Mouse (Mus musculus) myocyte (in vitro differentiated cells): ENCODE results near the gene Trp53rka. TPM values are rescaled to one million over a fixed set of nuclear protein-coding genes. Genes with fewer than 3 reads are reported as not detected.

Experiments used
- H3K27me3 ChIP-seq: one replicate; pipeline ENCODE4 v1.6.1; 2011; ENCODE audit not compliant: control insufficient read depth, insufficient read depth, insufficient read length
- H3K36me3 ChIP-seq: one replicate; pipeline ENCODE4 v1.6.1; 2011; ENCODE audit not compliant: control insufficient read depth, insufficient read depth
- H3K4me2 ChIP-seq: one replicate; pipeline ENCODE4 v1.6.1; 2011; ENCODE audit warnings: low read depth, control low read depth
- H3K4me3 ChIP-seq: one replicate; pipeline ENCODE4 v1.5.1; 2011; ENCODE audit warnings: mild to moderate bottlenecking, control low read depth, moderate library complexity
- H3K79me2 ChIP-seq: one replicate; pipeline ENCODE4 v1.6.1; 2011; ENCODE audit not compliant: control insufficient read depth, insufficient read depth
- H3ac ChIP-seq: one replicate; pipeline ENCODE4 v1.6.1; 2011; ENCODE audit not compliant: control insufficient read depth, insufficient read length
- CEBPB ChIP-seq: IDR thresholded peaks from 2 replicates; pipeline ENCODE4 v1.6.1; 2011; ENCODE audit warnings: mild to moderate bottlenecking, moderate library complexity; ENCODE audit not compliant: poor library complexity, insufficient read depth, severe bottlenecking
- E2F4 ChIP-seq: IDR thresholded peaks from one replicate; pipeline ENCODE4 v1.6.1; 2011; ENCODE audit warnings: mild to moderate bottlenecking, control low read depth, moderate library complexity; ENCODE audit not compliant: insufficient read depth
- MAX ChIP-seq: IDR thresholded peaks from one replicate; pipeline ENCODE4 v1.6.1; 2011; ENCODE audit warnings: low read depth, mild to moderate bottlenecking, control low read depth
- MYOD1 ChIP-seq, 3 experiments: IDR thresholded peaks; one replicate each; pipeline ENCODE4 v1.6.1; 2011; ENCODE audit warnings: control low read depth in 2 of 3, low read depth in 2 of 3, mild to moderate bottlenecking in 2 of 3, moderate library complexity in 1 of 3; ENCODE audit not compliant: insufficient read length in 2 of 3, control insufficient read depth in 1 of 3
- MYOG ChIP-seq, 3 experiments: IDR thresholded peaks; one replicate each; pipeline ENCODE4 v1.6.1; 2011; ENCODE audit warnings: control low read depth in 2 of 3, low read depth in 2 of 3, mild to moderate bottlenecking in 2 of 3; ENCODE audit not compliant: insufficient read length in 2 of 3, control insufficient read depth in 1 of 3, insufficient read depth in 1 of 3
- POLR2A ChIP-seq: IDR thresholded peaks from one replicate; pipeline ENCODE4 v1.6.1; 2011; ENCODE audit warnings: low read depth, mild to moderate bottlenecking, control low read depth, moderate library complexity; ENCODE audit not compliant: insufficient read length
- POLR2AphosphoS2 ChIP-seq: IDR thresholded peaks from one replicate; pipeline ENCODE4 v1.6.1; 2011; ENCODE audit warnings: low read depth, control low read depth; ENCODE audit not compliant: insufficient read length
- REST ChIP-seq: IDR thresholded peaks from one replicate; pipeline ENCODE4 v1.6.1; 2011; ENCODE audit warnings: mild to moderate bottlenecking, control low read depth, moderate library complexity; ENCODE audit not compliant: insufficient read depth, insufficient read length
- SRF ChIP-seq: IDR thresholded peaks from one replicate; pipeline ENCODE4 v1.6.1; 2011; ENCODE audit warnings: low read depth; ENCODE audit not compliant: control insufficient read depth, insufficient read length
- TCF12 ChIP-seq: IDR thresholded peaks from one replicate; pipeline ENCODE4 v1.6.1; 2011; ENCODE audit warnings: mild to moderate bottlenecking, control low read depth; ENCODE audit not compliant: poor library complexity, insufficient read depth, severe bottlenecking
- TCF3 ChIP-seq: IDR thresholded peaks from one replicate; pipeline ENCODE4 v1.6.1; 2011; ENCODE audit warnings: low read depth, control low read depth; ENCODE audit not compliant: insufficient read length
- USF1 ChIP-seq: IDR thresholded peaks from one replicate; pipeline ENCODE4 v1.6.1; 2011; ENCODE audit warnings: low read depth, mild to moderate bottlenecking, control low read depth, moderate library complexity
- polyA plus RNA-seq: library from polyadenylated mRNA; unstranded; fragments of >200 nt; fragmentation: generic; extraction: Trizol; gene quantifications from one replicate; pipeline ENCODE4 v1.2.1, GENCODE M21; 2012; ENCODE audit warnings: missing spikeins

Gene Trp53rka
- polyA plus RNA-seq, 1 experiment, result 19.7 TPM

DNA sequence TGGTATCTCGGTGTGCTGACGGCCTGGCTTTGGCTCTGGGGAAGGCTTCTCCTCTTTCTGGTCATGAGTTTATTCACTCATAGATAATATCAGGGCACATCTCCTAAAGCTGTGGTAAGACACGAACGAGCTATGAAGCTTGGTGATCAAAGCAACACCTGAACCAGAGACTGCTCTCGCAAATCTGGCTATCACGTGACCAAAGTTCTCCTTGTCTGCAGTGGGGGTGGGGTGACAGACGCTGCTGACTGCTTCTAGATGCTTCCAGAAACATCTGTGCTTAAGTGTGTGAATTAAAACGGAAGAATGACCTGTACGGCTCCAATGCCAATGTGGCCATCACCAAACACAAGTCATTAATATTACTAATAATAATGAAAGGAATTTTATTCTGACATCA is 16.6 kb upstream of the Trp53rka start:
- H3K4me3 ChIP-seq, result no peak overlapping the region
- no peak for TF ChIP-seq REST
- TF ChIP-seq MYOD1 (IDR thresholded peaks at IDR 0.05; ENCODE audit: control insufficient read depth in 1 of 3, insufficient read length in 2 of 3, low read depth in 2 of 3), result no peak
- no peak for TF ChIP-seq TCF3
- TF ChIP-seq POLR2A, result no peak
- TF ChIP-seq CEBPB, result no peak
- no peak for TF ChIP-seq TCF12
- TF ChIP-seq E2F4, result no peak
- no peak for TF ChIP-seq USF1
- TF ChIP-seq POLR2AphosphoS2, result no peak
- TF ChIP-seq MAX, result no peak
- no peak for TF ChIP-seq SRF
- TF ChIP-seq MYOG (IDR thresholded peaks at IDR 0.05; ENCODE audit: control insufficient read depth in 1 of 3, insufficient read depth in 1 of 3, insufficient read length in 2 of 3, low read depth in 2 of 3), result no peak
- peaks cover 34% of the 10 kb centered on the region for H3K27me3 ChIP-seq
- H3K36me3 ChIP-seq, result no peaks in the 10 kb centered on the region
- no peak overlapping the region for H3K4me2 ChIP-seq
- H3ac ChIP-seq, result no peak overlapping the region
- H3K79me2 ChIP-seq, result no peaks in the 10 kb centered on the region

DNA sequence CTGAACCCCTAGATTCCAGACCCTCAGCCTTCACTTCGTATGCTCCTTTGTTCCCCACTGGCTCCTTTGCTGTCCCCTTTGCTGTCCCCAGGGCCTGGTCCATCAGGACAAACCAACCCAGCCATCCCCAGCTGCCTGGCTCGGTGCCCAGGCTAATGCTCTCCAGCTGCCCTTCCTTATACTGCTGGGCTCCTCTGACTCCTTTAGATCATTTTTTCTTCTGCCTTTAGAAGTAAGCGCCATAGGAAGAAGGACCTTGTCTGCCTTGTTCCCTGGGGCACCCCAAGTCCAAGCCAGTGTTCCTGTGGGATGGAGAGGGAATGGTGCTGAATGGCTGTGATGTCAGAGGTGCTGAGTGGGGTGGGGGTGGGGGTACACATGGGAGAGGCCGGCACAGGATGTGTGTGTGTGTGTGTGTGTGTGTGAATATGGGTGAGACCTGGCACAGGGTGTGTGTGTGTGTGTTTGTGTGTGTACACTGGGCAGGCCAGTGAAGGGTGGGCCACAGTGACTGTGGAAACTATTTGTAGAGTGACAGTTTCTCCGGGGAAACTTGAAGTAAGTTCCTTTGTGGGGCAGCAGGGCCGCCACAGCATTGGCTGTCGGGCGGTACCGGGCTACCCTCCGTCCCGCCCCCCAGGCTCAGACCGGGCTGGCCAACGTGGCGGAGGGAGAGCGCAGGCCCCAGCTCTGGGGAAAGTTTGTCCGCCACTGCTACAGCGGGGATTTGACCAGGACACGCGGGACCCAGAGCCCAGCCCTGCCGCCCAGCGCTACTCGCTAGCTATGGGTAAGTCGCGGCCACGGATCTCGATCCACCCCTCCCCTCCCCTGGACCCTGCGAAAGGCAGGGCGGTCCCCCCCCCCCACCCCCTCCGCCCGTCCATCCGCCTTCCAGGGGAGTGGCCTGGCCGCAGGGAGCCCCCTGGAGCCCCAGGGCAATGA is 10.4 kb upstream of the Trp53rka start, which contains the start of gene Slc2a10:
Gene Slc2a10 (plus strand): TSS at position 529 of the 945 bp plus-strand sequence.
- H3ac ChIP-seq, result no peak within 1 kb of the TSS
- H3K4me3 ChIP-seq, result no peak within 1 kb of the TSS
- TF ChIP-seq TCF3, result no peak
- no peak for TF ChIP-seq TCF12
- no peak for TF ChIP-seq E2F4
- TF ChIP-seq POLR2AphosphoS2, result no peak
- no peak for TF ChIP-seq MAX
- TF ChIP-seq REST, result no peak
- no peak for TF ChIP-seq MYOG (IDR thresholded peaks at IDR 0.05; ENCODE audit: control insufficient read depth in 1 of 3, insufficient read depth in 1 of 3, insufficient read length in 2 of 3, low read depth in 2 of 3)
- no peak for TF ChIP-seq SRF
- no peak for TF ChIP-seq POLR2A
- no peak for TF ChIP-seq CEBPB
- TF ChIP-seq USF1, result no peak
- no peak for TF ChIP-seq MYOD1 (IDR thresholded peaks at IDR 0.05; ENCODE audit: control insufficient read depth in 1 of 3, insufficient read length in 2 of 3, low read depth in 2 of 3)
- H3K4me2 ChIP-seq, result no peak within 1 kb of the TSS
- no peaks in the 10 kb centered on the region for H3K79me2 ChIP-seq
- no peaks in the 10 kb centered on the region for H3K36me3 ChIP-seq
- peaks cover 38% of the 10 kb centered on the region for H3K27me3 ChIP-seq

DNA sequence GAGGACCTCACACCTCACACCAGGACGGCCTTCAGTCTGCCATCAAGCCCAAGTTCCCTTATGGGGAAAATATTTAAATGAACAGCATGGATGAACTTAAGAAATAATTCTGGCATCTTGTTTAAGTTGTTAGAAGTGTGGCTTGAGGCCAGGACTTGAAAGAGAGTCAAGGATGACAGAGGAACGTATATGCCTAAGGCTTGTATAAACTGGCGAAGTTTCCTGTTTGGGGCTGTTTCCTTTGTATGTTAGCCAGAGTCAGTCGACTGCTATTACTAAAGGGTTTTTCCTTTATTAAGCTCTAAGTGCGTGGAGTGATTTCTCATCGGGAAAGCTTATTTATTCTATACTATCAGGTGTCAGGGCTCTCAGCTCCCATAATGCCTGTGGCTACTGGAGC is 5.7 kb upstream of the Trp53rka start:
- no peak overlapping the region for H3ac ChIP-seq
- no peak overlapping the region for H3K4me3 ChIP-seq
- no peaks in the 10 kb centered on the region for H3K36me3 ChIP-seq
- H3K27me3 ChIP-seq, result peaks cover 15% of the 10 kb centered on the region
- no peak for TF ChIP-seq TCF3
- TF ChIP-seq POLR2A, result no peak
- no peak for TF ChIP-seq USF1
- TF ChIP-seq POLR2AphosphoS2, result no peak
- TF ChIP-seq CEBPB, result no peak
- TF ChIP-seq REST, result no peak
- no peaks in the 10 kb centered on the region for H3K79me2 ChIP-seq
- no peak overlapping the region for H3K4me2 ChIP-seq

DNA sequence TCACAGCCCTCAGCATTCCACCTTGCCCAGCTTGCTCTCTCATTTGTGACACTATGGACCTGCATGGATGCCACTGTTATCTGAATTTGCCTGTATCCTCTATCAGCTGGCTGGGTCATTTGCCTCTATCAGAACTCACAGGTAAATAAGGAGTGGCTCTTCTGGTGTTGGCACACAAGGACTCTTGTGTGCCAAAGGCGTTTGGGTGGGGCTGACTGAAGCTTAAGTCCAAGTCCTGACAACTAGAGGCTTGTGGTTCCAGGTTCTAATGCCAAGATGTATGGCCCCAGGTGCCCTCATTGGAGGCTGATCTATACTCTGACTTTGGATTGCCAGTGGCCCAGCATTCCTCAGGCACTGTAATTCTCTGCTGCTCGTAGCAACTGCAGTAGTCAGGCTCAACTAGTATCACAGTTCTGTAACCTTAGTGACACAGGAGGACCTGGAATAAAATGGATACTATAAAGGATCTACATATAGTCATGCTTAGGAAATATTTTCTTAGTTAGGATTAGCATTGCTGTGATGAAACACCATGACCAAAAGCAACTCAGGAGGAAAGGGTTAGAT is 4.7 kb upstream of the Trp53rka start:
- peaks cover 6% of the 10 kb centered on the region for H3K27me3 ChIP-seq

DNA sequence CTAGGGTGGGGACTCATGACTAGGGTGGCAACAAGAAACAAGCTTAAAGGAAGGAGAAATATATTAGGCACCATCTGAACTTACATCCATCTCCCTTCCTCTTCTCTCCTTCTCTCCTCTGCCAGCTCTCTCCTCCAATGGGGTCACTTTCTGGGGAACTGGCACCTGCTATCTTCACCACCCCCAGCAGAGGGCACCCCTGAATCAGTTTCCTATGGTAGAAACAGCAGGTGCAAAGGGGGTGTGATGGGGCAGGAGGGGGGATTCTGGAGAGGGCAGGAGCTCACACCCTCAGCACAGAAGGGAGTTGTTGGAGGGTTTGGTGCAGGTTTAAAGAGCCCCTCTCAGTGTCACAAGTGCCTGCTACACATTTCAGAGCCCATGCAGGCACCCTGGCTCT is 3.1 kb upstream of the Trp53rka start:
- Histone ChIP-seq H3K79me2 (peaks cover 7% of the 10 kb centered on the region), H3K4me2 (no peak overlapping the region), H3ac (no peak overlapping the region), H3K27me3 (peaks cover 6% of the 10 kb centered on the region), H3K36me3 (no peaks in the 10 kb centered on the region), H3K4me3 (no peak overlapping the region)
- TF ChIP-seq TCF12, result no peak
- peak in 1 of 3 experiments; percentile 57 for TF ChIP-seq MYOG (IDR thresholded peaks at IDR 0.05; ENCODE audit: control insufficient read depth in 1 of 3, insufficient read depth in 1 of 3, insufficient read length in 2 of 3, low read depth in 2 of 3)
- TF ChIP-seq CEBPB, result no peak
- TF ChIP-seq POLR2A, result no peak
- no peak for TF ChIP-seq E2F4
- TF ChIP-seq MYOD1 (IDR thresholded peaks at IDR 0.05; ENCODE audit: control insufficient read depth in 1 of 3, insufficient read length in 2 of 3, low read depth in 2 of 3), result peak in 1 of 3 experiments; percentile 68

More for the DNA sequence above, 4.7 kb upstream of the Trp53rka start:
- Histone ChIP-seq H3K4me3 (no peak overlapping the region), H3K79me2 (no peaks in the 10 kb centered on the region), H3K4me2 (no peak overlapping the region), H3ac (no peak overlapping the region), H3K36me3 (no peaks in the 10 kb centered on the region)
- no peak for TF ChIP-seq SRF
- no peak for TF ChIP-seq POLR2AphosphoS2
- TF ChIP-seq REST, result no peak
- TF ChIP-seq MYOG (IDR thresholded peaks at IDR 0.05; ENCODE audit: control insufficient read depth in 1 of 3, insufficient read depth in 1 of 3, insufficient read length in 2 of 3, low read depth in 2 of 3), result no peak
- no peak for TF ChIP-seq TCF12
